Mouse (Mus musculus) v-Abl transformed pro-B cells (cell line): ENCODE measurements around the gene Gm17078.
"Not testable (repeated sequence)": the region's sequence is repeated elsewhere in the genome, so short reads cannot be mapped to it uniquely, and the experiment has no call there.

Experiments used
- in situ Hi-C, 2 experiments: fragments of 400-800 bp; cut with MboI; formaldehyde crosslinking; loops; one replicate each; pipeline ENCODE4 v1.15.1; 2025; ENCODE audit not compliant: unreplicated experiment in 2 of 2

Gene Gm17078

GRCm38 (mm10) chr14:51611210-51611609 is at the start of gene Gm17078:
Gm17078 (minus strand) TSS chr14:51611310.
- in situ Hi-C loops: no loop called here

- in situ Hi-C loops: not testable (repeated sequence)
Measured at GRCm38 (mm10) chr14:51635566-51635965, 24.5 kb upstream of the Gm17078 start, which contains the start of gene Gm4181. Gm4181 (minus strand) TSS chr14:51635666.

- in situ Hi-C loops: not testable (repeated sequence)
Measured at GRCm38 (mm10) chr14:51632426-51632825, 21.3 kb upstream of the Gm17078 start.

GRCm38 (mm10) chr14:51592039-51592438 is 19.1 kb downstream of the Gm17078 start, which contains the start of gene Gm17174:
Gm17174 (minus strand) TSS chr14:51592139.
- in situ Hi-C loops: not testable (repeated sequence)

GRCm38 (mm10) chr14:51573963-51574362 is 37.1 kb downstream of the Gm17078 start, which contains the start of gene Gm17175:
Gm17175 (minus strand) TSS chr14:51574063.
- in situ Hi-C loops: not testable (repeated sequence)
